Mouse (Mus musculus) heart, postnatal 0 days (tissue): Measurements from ENCODE around the gene Gdf10. TPM values are rescaled to one million over a fixed set of nuclear protein-coding genes. Genes with fewer than 3 reads are reported as not detected.

Source experiments
- ATAC-seq: fragments of 200-750 bp; cut with Nextera tagmentation; 2 replicates; pipeline ENCODE4 v1.8.0; 2017; ENCODE audit warnings: low read depth, moderate number of reproducible peaks, moderate library complexity; ENCODE audit not compliant: insufficient read depth
- DNase-seq: peaks from one replicate; pipeline ENCODE4 v3.0.0-alpha.2; 2016; ENCODE audit warnings: low spot score
- H3K27ac ChIP-seq: fragments of 300-500 bp; sonication (generic); 2 replicates; pipeline ENCODE4 v1.5.1; 2014; ENCODE audit warnings: low read depth, mild to moderate bottlenecking
- H3K27me3 ChIP-seq: fragments of 300-500 bp; sonication (generic); 2 replicates; pipeline ENCODE4 v1.6.1; 2014; ENCODE audit warnings: low read length, mixed read lengths; ENCODE audit not compliant: control insufficient read depth, insufficient read depth
- H3K36me3 ChIP-seq: fragments of 300-500 bp; sonication (generic); replicated peaks from 2 replicates; pipeline ENCODE4 v1.6.1; 2014; ENCODE audit warnings: low read length, mixed read lengths; ENCODE audit not compliant: control insufficient read depth, insufficient read depth
- H3K4me1 ChIP-seq: fragments of 300-500 bp; sonication (generic); 2 replicates; pipeline ENCODE4 v1.6.1; 2014; ENCODE audit warnings: antibody characterized with exemption; ENCODE audit not compliant: control insufficient read depth, insufficient read depth
- H3K4me2 ChIP-seq: fragments of 300-500 bp; sonication (generic); 2 replicates; pipeline ENCODE4 v1.6.1; 2014; ENCODE audit warnings: low read depth, mild to moderate bottlenecking, low read length, moderate library complexity
- H3K4me3 ChIP-seq: fragments of 300-500 bp; sonication (generic); 2 replicates; pipeline ENCODE4 v1.5.1; 2014; ENCODE audit warnings: low read depth, low read length
- H3K9ac ChIP-seq: fragments of 300-500 bp; sonication (generic); replicated peaks from 2 replicates; pipeline ENCODE4 v1.6.1; 2014; ENCODE audit warnings: low read depth, low read length, mixed read lengths
- H3K9me3 ChIP-seq: fragments of 300-500 bp; sonication (generic); replicated peaks from 2 replicates; pipeline ENCODE4 v1.6.1; 2016; ENCODE audit warnings: low read length; ENCODE audit not compliant: control insufficient read depth
- CTCF ChIP-seq: IDR thresholded peaks from 2 replicates; pipeline ENCODE4 v1.5.1; 2016; ENCODE audit warnings: antibody characterized with exemption, control low read depth, low read depth
- EP300 ChIP-seq: IDR thresholded peaks from 2 replicates; pipeline ENCODE4 v1.6.1; 2016; ENCODE audit warnings: antibody characterized with exemption, low read depth
- whole genome bisulfite sequencing: fragments of 180-500 bp; shearing (Covaris S2); extraction: QIAGEN DNeasy Blood & Tissue Kit; methylation state at CpG from one replicate; pipeline ENCODE4 v1.1.7; 2014; 5-methylcytosine and 5-hydroxymethylcytosine counted together
- polyA plus RNA-seq: library from polyadenylated mRNA; unstranded; fragments of >200 nt; fragmentation: Nextera tagmentation; extraction: Ambion mirVana; gene quantifications from 2 replicates; pipeline ENCODE4 v1.2.1, GENCODE M21; 2015
- total RNA-seq: library from RNA; depleted of rRNA; stranded (reverse); fragments of >200 nt; gene quantifications from 2 replicates; pipeline ENCODE4 v1.2.3, GENCODE M21; 2014; ENCODE audit warnings: low replicate concordance

Gdf10 gene
- total and polyA plus RNA-seq, 2 experiments from 2014 or later = 1.1 to 1.6 TPM

- no peak overlapping the region for H3K9ac ChIP-seq
- H3K36me3 ChIP-seq = no peaks in the 10 kb centered on the region
- peak; percentile 87 for TF ChIP-seq CTCF
- no peak for TF ChIP-seq EP300
- ATAC-seq = peak; percentile 59
- H3K4me3 ChIP-seq = peak overlapping the region; percentile 20; the same call in 1 of the 2 replicates
- H3K9me3 ChIP-seq = no peaks in the 10 kb centered on the region
- 29% methylated on average over 9 of the region's 9 CpGs for WGBS
- 0 out of 2 replicates have a peak, but pooled peaks cover 8% of the 10 kb centered on the region for H3K27me3 ChIP-seq
- H3K27ac ChIP-seq = no peak overlapping the region
- no peaks in the 10 kb centered on the region for H3K4me1 ChIP-seq
- H3K4me2 ChIP-seq = peak overlapping the region; percentile 44
- DNase-seq = peak; percentile 63
Observed at GRCm38 (mm10) chr14:33939117-33939516, 15.7 kb downstream of the Gdf10 start.

GRCm38 (mm10) chr14:33940739-33941138, 17.4 kb downstream of the Gdf10 start, which contains the start of gene Gdf2:
Gene Gdf2, plus strand, starts transcription at chr14:33941039.
- Histone ChIP-seq H3K9me3 (no peaks in the 10 kb centered on the region), H3K4me2 (no peak within 1 kb of the TSS), H3K4me1 (no peaks in the 10 kb centered on the region), H3K27me3 (0 out of 2 replicates have a peak, but pooled peaks cover 5% of the 10 kb centered on the region), H3K9ac (no peak within 1 kb of the TSS), H3K36me3 (no peaks in the 10 kb centered on the region), H3K27ac (no peak within 1 kb of the TSS), H3K4me3 (no peak within 1 kb of the TSS)
- no peak for DNase-seq
- 22% methylated on average over 8 of the region's 8 CpGs for whole genome bisulfite sequencing
- TF ChIP-seq CTCF (no peak), EP300 (no peak)
- ATAC-seq = peak; percentile 28; the same call in 1 of the 2 replicates

GRCm38 (mm10) chr14:33942222-33942621, 18.8 kb downstream of the Gdf10 start:
- H3K27me3 ChIP-seq = 0 out of 2 replicates have a peak, but pooled peaks cover 2% of the 10 kb centered on the region
- DNase-seq (no peak), ATAC-seq (no peak)
- H3K9ac ChIP-seq = no peak overlapping the region
- 71% methylated on average over 5 of the region's 5 CpGs for WGBS
- H3K9me3 ChIP-seq = no peaks in the 10 kb centered on the region
- H3K36me3 ChIP-seq = no peaks in the 10 kb centered on the region
- no peak overlapping the region for H3K4me3 ChIP-seq
- H3K4me2 ChIP-seq = no peak overlapping the region
- TF ChIP-seq CTCF = no peak
- TF ChIP-seq EP300 = no peak
- no peaks in the 10 kb centered on the region for H3K4me1 ChIP-seq
- H3K27ac ChIP-seq = no peak overlapping the region

GRCm38 (mm10) chr14:33946125-33946524, 22.7 kb downstream of the Gdf10 start:
- Histone ChIP-seq H3K4me3 (no peak overlapping the region), H3K27ac (no peak overlapping the region), H3K9ac (no peak overlapping the region), H3K27me3 (no peaks in the 10 kb centered on the region), H3K9me3 (no peaks in the 10 kb centered on the region), H3K36me3 (no peaks in the 10 kb centered on the region), H3K4me2 (no peak overlapping the region), H3K4me1 (no peaks in the 10 kb centered on the region)
- DNase-seq (no peak), ATAC-seq (no peak)
- WGBS = 71% methylated on average over 6 of the region's 6 CpGs
- TF ChIP-seq EP300 = no peak
- TF ChIP-seq CTCF = no peak

GRCm38 (mm10) chr14:33952233-33952981, 29.0 kb downstream of the Gdf10 start:
- Histone ChIP-seq H3K36me3 (no peaks in the 10 kb centered on the region), H3K4me2 (no peak overlapping the region), H3K4me3 (no peak overlapping the region), H3K9ac (no peak overlapping the region), H3K4me1 (no peaks in the 10 kb centered on the region), H3K9me3 (no peaks in the 10 kb centered on the region), H3K27me3 (no peaks in the 10 kb centered on the region), H3K27ac (no peak overlapping the region)
- ATAC-seq = no peak
- 54% methylated on average over 6 of the region's 6 CpGs for whole genome bisulfite sequencing
- no peak for DNase-seq
- TF ChIP-seq CTCF = no peak
- no peak for TF ChIP-seq EP300
